Mouse (Mus musculus) MEL (cell line): ENCODE measurements around the gene Tmem54. TPM values are rescaled to one million over a fixed set of nuclear protein-coding genes. Genes with fewer than 3 reads are reported as not detected.

Source experiments
- DNase-seq: peaks from one replicate; pipeline ENCODE4 v3.0.0; 2011; ENCODE audit warnings: low read depth, low spot score
- H3K27ac ChIP-seq: 2 replicates; pipeline ENCODE4 v1.5.1; 2012; ENCODE audit warnings: low read depth, mild to moderate bottlenecking, control low read depth, low read length, moderate library complexity; ENCODE audit not compliant: control insufficient read depth
- H3K27me3 ChIP-seq, 2 experiments: fragments of 150-350 bp in 1 of 2; sonication (generic) in 1 of 2; 2 replicates each; pipeline ENCODE4 v1.6.1; 2012; ENCODE audit warnings: low read length in 2 of 2, mild to moderate bottlenecking in 2 of 2, improper control_type of control experiment in 1 of 2, moderate library complexity in 1 of 2; ENCODE audit not compliant: insufficient read depth in 2 of 2, control insufficient read depth in 1 of 2
- H3K36me3 ChIP-seq, 2 experiments: 2 replicates each; pipeline ENCODE4 v1.6.1; 2012 to 2014; ENCODE audit warnings: low read length in 2 of 2, improper control_type of control experiment in 1 of 2, inconsistent platforms in 1 of 2, mild to moderate bottlenecking in 1 of 2; ENCODE audit not compliant: insufficient read depth in 2 of 2, control insufficient read depth in 1 of 2
- H3K4me1 ChIP-seq, 2 experiments: fragments of 150-350 bp in 1 of 2; sonication (generic) in 1 of 2; 2 replicates each; pipeline ENCODE4 v1.6.1; 2012; ENCODE audit warnings: low read length in 2 of 2, improper control_type of control experiment in 1 of 2, mild to moderate bottlenecking in 1 of 2; ENCODE audit not compliant: insufficient read depth in 2 of 2, control insufficient read depth in 1 of 2
- H3K4me3 ChIP-seq, 2 experiments: fragments of 150-350 bp in 1 of 2; sonication (generic) in 1 of 2; 2 replicates each; pipeline ENCODE4 v1.5.1; 2012; ENCODE audit warnings: low read depth in 2 of 2, low read length in 2 of 2, mild to moderate bottlenecking in 2 of 2, moderate library complexity in 2 of 2, control low read depth in 1 of 2, improper control_type of control experiment in 1 of 2; ENCODE audit not compliant: control insufficient read depth in 1 of 2, insufficient read depth in 1 of 2
- H3K79me2 ChIP-seq: 2 replicates; pipeline ENCODE4 v1.6.1; 2012; ENCODE audit warnings: mild to moderate bottlenecking, low read length, moderate library complexity; ENCODE audit not compliant: control insufficient read depth, poor library complexity, insufficient read depth
- H3K9ac ChIP-seq: 2 replicates; pipeline ENCODE4 v1.6.1; 2012; ENCODE audit warnings: low read depth, mild to moderate bottlenecking, control low read depth, low read length, moderate library complexity; ENCODE audit not compliant: control insufficient read depth, poor library complexity, severe bottlenecking
- H3K9me3 ChIP-seq: fragments of 150-350 bp; sonication (generic); replicated peaks from 2 replicates; pipeline ENCODE4 v1.6.1; 2012; ENCODE audit warnings: mild to moderate bottlenecking, low read length, improper control_type of control experiment, moderate library complexity; ENCODE audit not compliant: insufficient read depth
- CHD1 ChIP-seq: IDR thresholded peaks from 2 replicates; pipeline ENCODE4 v1.6.1; 2012; ENCODE audit warnings: low read depth, mild to moderate bottlenecking, inconsistent platforms, low read length, improper control_type of control experiment
- CHD2 ChIP-seq: IDR thresholded peaks from 2 replicates; pipeline ENCODE4 v1.6.1; 2011; ENCODE audit warnings: low read length, improper control_type of control experiment
- CTCF ChIP-seq, 3 experiments: IDR thresholded peaks in 2 of 3; conservative IDR thresholded peaks in 1 of 3; 2 replicates each; pipeline ENCODE4 v1.5.1; 2011 to 2012; ENCODE audit warnings: low read length in 3 of 3, low read depth in 2 of 3, mild to moderate bottlenecking in 2 of 3, improper control_type of control experiment in 1 of 3, inconsistent platforms in 1 of 3, mixed read lengths in 1 of 3, moderate library complexity in 1 of 3; ENCODE audit not compliant: control insufficient read depth in 1 of 3, insufficient read depth in 1 of 3, poor library complexity in 1 of 3, severe bottlenecking in 1 of 3
- E2F4 ChIP-seq: IDR thresholded peaks from 2 replicates; pipeline ENCODE4 v1.6.1; 2011; ENCODE audit warnings: low read depth, low read length, improper control_type of control experiment, borderline replicate concordance
- ELF1 ChIP-seq: IDR thresholded peaks from 2 replicates; pipeline ENCODE4 v1.6.1; 2014; ENCODE audit warnings: low read depth, mild to moderate bottlenecking, inconsistent platforms, low read length, improper control_type of control experiment, moderate library complexity
- EP300 ChIP-seq, 2 experiments: IDR thresholded peaks; 2 replicates each; pipeline ENCODE4 v1.6.1; 2011; ENCODE audit warnings: improper control_type of control experiment in 2 of 2, low read length in 2 of 2, low read depth in 1 of 2, mild to moderate bottlenecking in 1 of 2
- ETS1 ChIP-seq: IDR thresholded peaks from 2 replicates; pipeline ENCODE4 v1.6.1; 2012; ENCODE audit warnings: low read depth, mild to moderate bottlenecking, inconsistent platforms, low read length, improper control_type of control experiment, moderate library complexity
- GABPA ChIP-seq: IDR thresholded peaks from 2 replicates; pipeline ENCODE4 v1.6.1; 2012; ENCODE audit warnings: low read depth, mild to moderate bottlenecking, inconsistent platforms, low read length, improper control_type of control experiment, moderate library complexity
- JUND ChIP-seq: IDR thresholded peaks from 2 replicates; pipeline ENCODE4 v1.6.1; 2011; ENCODE audit warnings: low read depth, mild to moderate bottlenecking, improper control_type of control experiment, low read length
- MAFK ChIP-seq: IDR thresholded peaks from 2 replicates; pipeline ENCODE4 v1.6.1; 2011; ENCODE audit warnings: low read depth, mild to moderate bottlenecking, low read length, improper control_type of control experiment, borderline replicate concordance
- MAX ChIP-seq: IDR thresholded peaks from 2 replicates; pipeline ENCODE4 v1.6.1; 2011; ENCODE audit warnings: low read length, improper control_type of control experiment
- MEF2A ChIP-seq: IDR thresholded peaks from 2 replicates; pipeline ENCODE4 v1.6.1; 2014; ENCODE audit warnings: low read depth, mild to moderate bottlenecking, inconsistent platforms, low read length, improper control_type of control experiment; ENCODE audit not compliant: poor library complexity, insufficient replicate concordance, severe bottlenecking; ENCODE audit errors: extremely low read depth
- MYC ChIP-seq: IDR thresholded peaks from 2 replicates; pipeline ENCODE4 v1.6.1; 2011; ENCODE audit warnings: low read depth, mild to moderate bottlenecking, low read length, improper control_type of control experiment, moderate library complexity
- NELFE ChIP-seq: IDR thresholded peaks from 2 replicates; pipeline ENCODE4 v1.6.1; 2011; ENCODE audit warnings: low read depth, low read length, improper control_type of control experiment
- POLR2A ChIP-seq, 2 experiments: IDR thresholded peaks; 2 replicates each; pipeline ENCODE4 v1.6.1; 2011 to 2012; ENCODE audit warnings: low read length in 2 of 2, mild to moderate bottlenecking in 2 of 2, control low read depth in 1 of 2, improper control_type of control experiment in 1 of 2, low read depth in 1 of 2, moderate library complexity in 1 of 2; ENCODE audit not compliant: control insufficient read depth in 1 of 2, insufficient read depth in 1 of 2, poor library complexity in 1 of 2
- POLR2AphosphoS2 ChIP-seq: IDR thresholded peaks from 2 replicates; pipeline ENCODE4 v1.6.1; 2011; ENCODE audit warnings: low read length, improper control_type of control experiment
- POLR2AphosphoS5 ChIP-seq: IDR thresholded peaks from 2 replicates; pipeline ENCODE4 v1.6.1; 2012; ENCODE audit warnings: low read depth, borderline replicate concordance, mild to moderate bottlenecking, inconsistent platforms, low read length, moderate library complexity, mixed read lengths
- RAD21 ChIP-seq: IDR thresholded peaks from 2 replicates; pipeline ENCODE4 v1.6.1; 2011; ENCODE audit warnings: mild to moderate bottlenecking, low read depth, low read length, improper control_type of control experiment
- RCOR1 ChIP-seq: IDR thresholded peaks from 2 replicates; pipeline ENCODE4 v1.6.1; 2012; ENCODE audit warnings: low read depth, mild to moderate bottlenecking, inconsistent platforms, low read length, improper control_type of control experiment
- SIN3A ChIP-seq: IDR thresholded peaks from 2 replicates; pipeline ENCODE4 v1.6.1; 2012; ENCODE audit warnings: low read length, improper control_type of control experiment, inconsistent platforms
- SMC3 ChIP-seq: IDR thresholded peaks from 2 replicates; pipeline ENCODE4 v1.6.1; 2011; ENCODE audit warnings: low read depth, low read length, improper control_type of control experiment
- UBTF ChIP-seq: IDR thresholded peaks from 2 replicates; pipeline ENCODE4 v1.6.1; 2012; ENCODE audit warnings: low read depth, mild to moderate bottlenecking, inconsistent platforms, low read length, improper control_type of control experiment, moderate library complexity, borderline replicate concordance; ENCODE audit not compliant: insufficient read depth
- USF2 ChIP-seq, 2 experiments: IDR thresholded peaks; 2 replicates each; pipeline ENCODE4 v1.6.1; 2011 to 2012; ENCODE audit warnings: improper control_type of control experiment in 2 of 2, low read length in 2 of 2, borderline replicate concordance in 1 of 2, inconsistent platforms in 1 of 2, low read depth in 1 of 2, mild to moderate bottlenecking in 1 of 2; ENCODE audit not compliant: insufficient read depth in 1 of 2
- ZC3H11A ChIP-seq: IDR thresholded peaks from 2 replicates; pipeline ENCODE4 v1.6.1; 2012; ENCODE audit warnings: low read depth, mild to moderate bottlenecking, inconsistent platforms, low read length, improper control_type of control experiment
- ZMIZ1 ChIP-seq: IDR thresholded peaks from 2 replicates; pipeline ENCODE4 v1.6.1; 2012; ENCODE audit warnings: low read depth, mild to moderate bottlenecking, inconsistent platforms, low read length, improper control_type of control experiment, moderate library complexity
- ZNF384 ChIP-seq: IDR thresholded peaks from 2 replicates; pipeline ENCODE4 v1.6.1; 2012; ENCODE audit warnings: low read depth, mild to moderate bottlenecking, inconsistent platforms, low read length, improper control_type of control experiment
- polyA plus RNA-seq, 2 experiments: library from polyadenylated mRNA; stranded (reverse) in 1 of 2; unstranded in 1 of 2; fragments of >175 nt in 1 of 2; fragments of >200 nt in 1 of 2; gene quantifications; 2 replicates each; pipeline versions ENCODE4 v1.2.1 to v1.2.4; 2012; ENCODE audit warnings: low replicate concordance in 2 of 2, low read depth in 1 of 2; ENCODE audit not compliant: insufficient read length in 2 of 2, insufficient read depth in 1 of 2, missing spikeins in 1 of 2
- total RNA-seq: library from RNA; depleted of rRNA; stranded (reverse); fragments of 300-350 nt; gene quantifications from 2 replicates; pipeline ENCODE4 v1.2.3, GENCODE M21; 2012

The Tmem54 gene
- total and polyA plus RNA-seq, 3 experiments: not detected

DNA sequence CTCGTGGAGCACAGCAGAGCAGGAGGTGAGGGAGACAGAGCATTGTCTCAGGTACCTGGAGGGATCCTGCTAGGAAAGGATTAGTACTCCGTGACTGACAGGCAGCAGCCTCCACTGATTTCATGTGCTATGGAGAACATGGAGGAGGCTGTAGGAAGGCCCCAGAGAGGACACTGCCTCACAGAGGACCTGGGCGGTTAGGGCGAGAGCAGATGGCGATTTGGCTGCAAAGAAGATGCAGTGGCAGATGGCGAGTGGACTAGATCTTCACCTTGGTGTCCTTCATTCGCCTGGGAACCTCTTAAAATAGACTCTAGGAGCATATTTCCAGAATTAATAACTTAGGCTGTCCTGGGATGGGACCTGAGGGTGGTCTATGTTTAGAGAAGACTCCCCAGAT is 24.3 kb upstream of the Tmem54 start:
- DNase-seq: no peak
- no peak for TF ChIP-seq SMC3
- no peak for TF ChIP-seq E2F4
- TF ChIP-seq GABPA: no peak
- no peak for TF ChIP-seq MAX
- no peak for TF ChIP-seq SIN3A
- no peak for TF ChIP-seq CTCF (IDR thresholded peaks at IDR 0.05 in 2 of 3, conservative IDR thresholded peaks at IDR 0.05 in 1 of 3; ENCODE audit: control insufficient read depth in 1 of 3, insufficient read depth in 1 of 3, low read depth in 2 of 3, low read length in 3 of 3, poor library complexity in 1 of 3, severe bottlenecking in 1 of 3)
- TF ChIP-seq ZC3H11A: no peak
- no peak for TF ChIP-seq EP300 (IDR thresholded peaks at IDR 0.05; ENCODE audit: low read depth in 1 of 2, low read length in 2 of 2)
- no peak for TF ChIP-seq POLR2AphosphoS5
- TF ChIP-seq USF2 (IDR thresholded peaks at IDR 0.05; ENCODE audit: borderline replicate concordance in 1 of 2, insufficient read depth in 1 of 2, low read depth in 1 of 2, low read length in 2 of 2): no peak
- TF ChIP-seq MAFK: no peak
- no peak for TF ChIP-seq ZNF384
- no peak for TF ChIP-seq ZMIZ1
- no peak for TF ChIP-seq POLR2AphosphoS2
- no peak for TF ChIP-seq MYC
- no peak for TF ChIP-seq POLR2A (IDR thresholded peaks at IDR 0.05; ENCODE audit: control insufficient read depth in 1 of 2, insufficient read depth in 1 of 2, low read depth in 1 of 2, low read length in 2 of 2, poor library complexity in 1 of 2)
- TF ChIP-seq RCOR1: no peak
- TF ChIP-seq ETS1: no peak

GRCm38 (mm10) chr4:129081512-129081911 is 23.8 kb upstream of the Tmem54 start:
- peaks cover 0 to 7% of the 10 kb centered on the region in 2 experiments; a peak in 3 of 4 replicates for H3K36me3 ChIP-seq
- no peaks in the 10 kb centered on the region for H3K9me3 ChIP-seq
- no peak for DNase-seq
- TF ChIP-seq ZC3H11A (no peak), JUND (no peak), NELFE (no peak), ETS1 (no peak), RAD21 (no peak), MEF2A (no peak), MAX (no peak), RCOR1 (no peak), CHD1 (no peak), E2F4 (no peak), ELF1 (no peak), CHD2 (no peak), UBTF (no peak), POLR2A (IDR thresholded peaks at IDR 0.05; ENCODE audit: control insufficient read depth in 1 of 2, insufficient read depth in 1 of 2, low read depth in 1 of 2, low read length in 2 of 2, poor library complexity in 1 of 2) (no peak)
- no peaks in the 10 kb centered on the region for H3K79me2 ChIP-seq
- peaks cover 0 to 6% of the 10 kb centered on the region in 2 experiments; a peak in 2 of 4 replicates for H3K4me1 ChIP-seq
- H3K27me3 ChIP-seq: no peaks in the 10 kb centered on the region
- H3K9ac ChIP-seq: no peak overlapping the region
- no peak overlapping the region for H3K27ac ChIP-seq
- no peak overlapping the region for H3K4me3 ChIP-seq

More for the DNA sequence above, 24.3 kb upstream of the Tmem54 start:
- no peak overlapping the region for H3K27ac ChIP-seq
- H3K9me3 ChIP-seq: no peaks in the 10 kb centered on the region
- no peaks in the 10 kb centered on the region for H3K79me2 ChIP-seq
- H3K27me3 ChIP-seq: no peaks in the 10 kb centered on the region
- peaks cover 2 to 7% of the 10 kb centered on the region in 2 experiments; a peak in 3 of 4 replicates for H3K36me3 ChIP-seq
- H3K4me1 ChIP-seq: peaks cover 0 to 6% of the 10 kb centered on the region in 2 experiments; a peak in 2 of 4 replicates
- H3K9ac ChIP-seq: no peak overlapping the region
- H3K4me3 ChIP-seq: no peak overlapping the region
